Mouse (Mus musculus) forebrain, embryonic 16.5 days (tissue): ENCODE results near the gene Mvd. TPM values are rescaled to one million over a fixed set of nuclear protein-coding genes. Genes with fewer than 3 reads are reported as not detected.
A peak's percentile ranks its signal among the peaks of the same experiment; 100 is the strongest.

Experiments used
- ATAC-seq: fragments of 200-750 bp; cut with Nextera tagmentation; 2 replicates; pipeline ENCODE4 v1.8.0; 2017; ENCODE audit warnings: mild to moderate bottlenecking, moderate library complexity
- H3K27ac ChIP-seq: fragments of 300-500 bp; sonication (generic); 2 replicates; pipeline ENCODE4 v1.5.1; 2014; ENCODE audit warnings: low read length, control low read depth
- H3K27me3 ChIP-seq: fragments of 300-500 bp; sonication (generic); replicated peaks from 2 replicates; pipeline ENCODE4 v1.6.1; 2014; ENCODE audit warnings: low read length; ENCODE audit not compliant: control insufficient read depth, insufficient read depth
- H3K36me3 ChIP-seq: fragments of 300-500 bp; sonication (generic); 2 replicates; pipeline ENCODE4 v1.6.1; 2014; ENCODE audit not compliant: control insufficient read depth, insufficient read depth
- H3K4me1 ChIP-seq: fragments of 300-500 bp; sonication (generic); replicated peaks from 2 replicates; pipeline ENCODE4 v1.6.1; 2014; ENCODE audit warnings: low read length; ENCODE audit not compliant: control insufficient read depth, insufficient read depth
- H3K4me2 ChIP-seq: fragments of 300-500 bp; sonication (generic); 2 replicates; pipeline ENCODE4 v1.6.1; 2014; ENCODE audit warnings: mild to moderate bottlenecking, low read length, control low read depth
- H3K4me3 ChIP-seq: fragments of 300-500 bp; sonication (generic); replicated peaks from 2 replicates; pipeline ENCODE4 v1.5.1; 2014; ENCODE audit warnings: mild to moderate bottlenecking, low read length, control low read depth
- H3K9ac ChIP-seq: fragments of 300-500 bp; sonication (generic); replicated peaks from 2 replicates; pipeline ENCODE4 v1.6.1; 2014; ENCODE audit warnings: low read depth, low read length, control low read depth
- H3K9me3 ChIP-seq: fragments of 300-500 bp; sonication (generic); 2 replicates; pipeline ENCODE4 v1.6.1; 2016; ENCODE audit warnings: low read length; ENCODE audit not compliant: control insufficient read depth
- WGBS: fragments of 180-500 bp; shearing (Covaris S2); extraction: QIAGEN DNeasy Blood & Tissue Kit; methylation state at CpG from one replicate; pipeline ENCODE4 v1.1.7; 2014; 5-methylcytosine and 5-hydroxymethylcytosine counted together
- polyA plus RNA-seq: library from polyadenylated mRNA; unstranded; fragments of >200 nt; fragmentation: Nextera tagmentation; extraction: Ambion mirVana; gene quantifications from 2 replicates; pipeline ENCODE4 v1.2.1, GENCODE M21; 2015

Gene Mvd
- polyA plus RNA-seq, 1 experiment from 2014 or later, result 60.0 TPM

- Histone ChIP-seq H3K4me3 (peak overlapping the region; percentile 77), H3K27me3 (no peaks in the 10 kb centered on the region), H3K9me3 (no peaks in the 10 kb centered on the region), H3K27ac (peak overlapping the region; percentile 66; the same call in 1 of the 2 replicates), H3K36me3 (no peaks in the 10 kb centered on the region), H3K4me2 (peak overlapping the region; percentile 94), H3K9ac (peak overlapping the region; percentile 81), H3K4me1 (peaks cover 24% of the 10 kb centered on the region)
- 15% methylated on average over 7 of the region's 7 CpGs for WGBS
- ATAC-seq, result no peak
These were observed 866 bp downstream of the Mvd start for GRCm38 (mm10) chr8:122442356-122442755.

GRCm38 (mm10) chr8:122441326-122441725 is 1.9 kb downstream of the Mvd start:
- Histone ChIP-seq H3K9ac (no peak overlapping the region), H3K4me1 (peaks cover 24% of the 10 kb centered on the region), H3K27ac (no peak overlapping the region), H3K27me3 (no peaks in the 10 kb centered on the region), H3K4me2 (no peak overlapping the region), H3K9me3 (no peaks in the 10 kb centered on the region), H3K36me3 (peaks cover 3% of the 10 kb centered on the region; the same call in 1 of the 2 replicates), H3K4me3 (no peak overlapping the region)
- ATAC-seq, result no peak
- WGBS, result 100% methylated on average over 1 of the region's 1 CpGs

GRCm38 (mm10) chr8:122439336-122439735 is 3.9 kb downstream of the Mvd start:
- Histone ChIP-seq H3K4me3 (no peak overlapping the region), H3K27ac (no peak overlapping the region), H3K27me3 (no peaks in the 10 kb centered on the region), H3K4me1 (peaks cover 7% of the 10 kb centered on the region), H3K9me3 (no peaks in the 10 kb centered on the region), H3K4me2 (no peak overlapping the region), H3K9ac (no peak overlapping the region), H3K36me3 (peaks cover 8% of the 10 kb centered on the region; the same call in 1 of the 2 replicates)
- no peak for ATAC-seq
- WGBS, result 92% methylated on average over 16 of the region's 16 CpGs

GRCm38 (mm10) chr8:122437708-122438331 is 5.4 kb downstream of the Mvd start:
- ATAC-seq, result no peak
- peaks cover 8% of the 10 kb centered on the region for H3K4me1 ChIP-seq
- no peak overlapping the region for H3K4me2 ChIP-seq
- H3K9me3 ChIP-seq, result no peaks in the 10 kb centered on the region
- WGBS, result 92% methylated on average over 13 of the region's 13 CpGs
- H3K27me3 ChIP-seq, result no peaks in the 10 kb centered on the region
- H3K9ac ChIP-seq, result no peak overlapping the region
- no peak overlapping the region for H3K4me3 ChIP-seq
- no peak overlapping the region for H3K27ac ChIP-seq
- H3K36me3 ChIP-seq, result peaks cover 8% of the 10 kb centered on the region; the same call in 1 of the 2 replicates

- Histone ChIP-seq H3K9ac (no peak overlapping the region), H3K27ac (no peak overlapping the region), H3K27me3 (no peaks in the 10 kb centered on the region), H3K36me3 (peaks cover 8% of the 10 kb centered on the region; the same call in 1 of the 2 replicates), H3K9me3 (no peaks in the 10 kb centered on the region), H3K4me3 (no peak overlapping the region), H3K4me2 (no peak overlapping the region), H3K4me1 (peaks cover 11% of the 10 kb centered on the region)
- 95% methylated on average over 20 of the region's 20 CpGs for WGBS
- ATAC-seq, result no peak
These were observed 6.6 kb downstream of the Mvd start for GRCm38 (mm10) chr8:122436586-122437125.

GRCm38 (mm10) chr8:122436146-122436545 is 7.1 kb downstream of the Mvd start:
- WGBS, result 94% methylated on average over 9 of the region's 9 CpGs
- no peak for ATAC-seq
- Histone ChIP-seq H3K4me2 (no peak overlapping the region), H3K27me3 (no peaks in the 10 kb centered on the region), H3K4me3 (no peak overlapping the region), H3K27ac (no peak overlapping the region), H3K9ac (no peak overlapping the region), H3K4me1 (peaks cover 11% of the 10 kb centered on the region), H3K36me3 (peaks cover 8% of the 10 kb centered on the region; the same call in 1 of the 2 replicates), H3K9me3 (no peaks in the 10 kb centered on the region)

GRCm38 (mm10) chr8:122435375-122435774 is 7.8 kb downstream of the Mvd start:
- H3K4me1 ChIP-seq, result peaks cover 11% of the 10 kb centered on the region
- ATAC-seq, result no peak
- 91% methylated on average over 6 of the region's 6 CpGs for WGBS

GRCm38 (mm10) chr8:122433269-122433905 is 9.8 kb downstream of the Mvd start:
- H3K36me3 ChIP-seq, result peaks cover 8% of the 10 kb centered on the region; the same call in 1 of the 2 replicates
- H3K4me1 ChIP-seq, result peaks cover 11% of the 10 kb centered on the region
- 65% methylated on average over 11 of the region's 11 CpGs for WGBS
- H3K4me3 ChIP-seq, result no peak overlapping the region
- H3K4me2 ChIP-seq, result no peak overlapping the region
- H3K9ac ChIP-seq, result no peak overlapping the region
- no peaks in the 10 kb centered on the region for H3K27me3 ChIP-seq
- no peak for ATAC-seq
- H3K27ac ChIP-seq, result no peak overlapping the region
- no peaks in the 10 kb centered on the region for H3K9me3 ChIP-seq

More at GRCm38 (mm10) chr8:122435375-122435774, 7.8 kb downstream of the Mvd start:
- Histone ChIP-seq H3K4me3 (no peak overlapping the region), H3K4me2 (no peak overlapping the region), H3K9ac (no peak overlapping the region), H3K36me3 (peaks cover 8% of the 10 kb centered on the region; the same call in 1 of the 2 replicates), H3K27me3 (no peaks in the 10 kb centered on the region), H3K9me3 (no peaks in the 10 kb centered on the region), H3K27ac (no peak overlapping the region)

GRCm38 (mm10) chr8:122432443-122433268 is 10.6 kb downstream of the Mvd start, which contains the start of gene Cyba:
Gene Cyba (minus strand): TSS chr8:122432930.
- peak; percentile 69; the same call in 1 of the 2 replicates for ATAC-seq
- Histone ChIP-seq H3K27me3 (no peaks in the 10 kb centered on the region), H3K27ac (no peak within 1 kb of the TSS), H3K4me1 (peaks cover 11% of the 10 kb centered on the region), H3K9ac (peak within 1 kb of the TSS; percentile 40; the same call in 1 of the 2 replicates), H3K9me3 (no peaks in the 10 kb centered on the region), H3K4me2 (peak within 1 kb of the TSS; percentile 57), H3K36me3 (peaks cover 8% of the 10 kb centered on the region; the same call in 1 of the 2 replicates), H3K4me3 (peak within 1 kb of the TSS; percentile 33)
- WGBS, result 5% methylated on average over 45 of the region's 45 CpGs
